Comparison of ENCODE assay signal across 12 mouse cellular contexts in the genomic region with DNA sequence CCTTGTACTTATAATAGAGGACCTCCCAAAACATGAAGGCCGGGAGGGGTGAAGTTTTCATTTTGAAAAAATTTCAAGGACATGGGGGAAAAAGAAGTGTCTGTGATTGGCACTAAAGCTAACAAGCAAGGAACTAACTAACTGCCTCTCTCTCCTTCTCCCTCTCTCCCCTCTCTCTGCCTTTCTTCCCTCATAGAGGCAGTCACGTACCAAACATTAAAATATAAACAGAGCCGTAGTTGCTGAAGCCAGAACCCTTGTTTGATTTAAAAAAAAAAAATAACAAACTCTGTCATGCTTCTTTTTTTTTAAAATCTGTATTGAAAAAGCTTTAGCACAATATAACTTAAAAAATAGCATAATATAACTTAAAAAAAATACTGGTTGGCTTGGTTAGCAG. TPM values are rescaled to one million over a fixed set of nuclear protein-coding genes. Genes with fewer than 3 reads are reported as not detected.
A peak's percentile ranks its signal among the peaks of the same experiment; 100 is the strongest.
DNase-seq lines count a peak whose midpoint lies in the region; ATAC-seq lines count a peak whose summit lies in the region.
"Had no signal": no experiment of that assay in that cellular context is flagged by ENCODE, and none has a peak within 500 bp of the region (broad histone marks: within the 10 kb centered on the region; RNA-seq: fewer than 3 reads in every experiment).

No protein-coding gene starts in this region.

- WGBS in forebrain, embryonic 15.5 days = 43% methylated on average over 3 of the region's 3 CpGs
- WGBS in forebrain, embryonic 11.5 days = 61% methylated on average over 3 of the region's 3 CpGs
- WGBS in lung, embryonic 16.5 days = 27% methylated on average over 3 of the region's 3 CpGs
- 26% methylated on average over 3 of the region's 3 CpGs for WGBS in intestine, embryonic 16.5 days
- WGBS in stomach, embryonic 15.5 days = 21% methylated on average over 3 of the region's 3 CpGs

- H3K27me3 ChIP-seq in forebrain, embryonic 15.5 days = no peaks in the 10 kb centered on the region
- H3K27me3 ChIP-seq in forebrain, embryonic 11.5 days (ENCODE audit: control insufficient read depth, insufficient read depth, low read length) = no peaks in the 10 kb centered on the region
- no peaks in the 10 kb centered on the region for H3K27me3 ChIP-seq in lung, embryonic 16.5 days (ENCODE audit: control insufficient read depth, insufficient read depth, low read depth, low read length)
- H3K27me3 ChIP-seq in intestine, embryonic 16.5 days (replicated peaks; ENCODE audit: control insufficient read depth, insufficient read depth, low read length) = no peaks in the 10 kb centered on the region
- H3K27me3 ChIP-seq in stomach, embryonic 15.5 days (replicated peaks) = no peaks in the 10 kb centered on the region

- no peak overlapping the region for H3K9ac ChIP-seq in forebrain, embryonic 15.5 days (replicated peaks)
- H3K9ac ChIP-seq in forebrain, embryonic 11.5 days (ENCODE audit: low read length) = no peak overlapping the region
- H3K9ac ChIP-seq in lung, embryonic 16.5 days (ENCODE audit: low read length) = no peak overlapping the region; the same call in 1 of the 2 replicates
- H3K9ac ChIP-seq in intestine, embryonic 16.5 days (ENCODE audit: low read depth, low read length) = peak overlapping the region; percentile 53; the same call in 1 of the 2 replicates
- no peak overlapping the region for H3K9ac ChIP-seq in stomach, embryonic 15.5 days

- peak overlapping the region; percentile 39 for H3K4me2 ChIP-seq in forebrain, embryonic 15.5 days (replicated peaks)
- no peak overlapping the region for H3K4me2 ChIP-seq in forebrain, embryonic 11.5 days (ENCODE audit: low read depth, low read length, severe bottlenecking)
- H3K4me2 ChIP-seq in lung, embryonic 16.5 days (ENCODE audit: low read depth, low read length) = peak overlapping the region; percentile 56
- peak overlapping the region; percentile 54; the same call in 1 of the 2 replicates for H3K4me2 ChIP-seq in intestine, embryonic 16.5 days (ENCODE audit: low read depth, low read length)
- H3K4me2 ChIP-seq in stomach, embryonic 15.5 days = peak overlapping the region; percentile 57

- no peak for DNase-seq in forebrain, embryonic 11.5 days (ENCODE audit: low spot score)
- no peak for DNase-seq in lung, postnatal 14 days
- DNase-seq in embryo, embryonic 10.5 days (ENCODE audit: low spot score) = no peak
- no peak for DNase-seq in left cerebral cortex, postnatal 4 days
- DNase-seq: cerebellum, adult 11 months had no signal

- H3K36me3 ChIP-seq in forebrain, embryonic 15.5 days = no peaks in the 10 kb centered on the region
- H3K36me3 ChIP-seq in forebrain, embryonic 11.5 days (ENCODE audit: control insufficient read depth, insufficient read depth, low read length) = no peaks in the 10 kb centered on the region
- H3K36me3 ChIP-seq in lung, embryonic 16.5 days (ENCODE audit: control insufficient read depth, insufficient read depth, low read length) = no peaks in the 10 kb centered on the region
- no peaks in the 10 kb centered on the region for H3K36me3 ChIP-seq in intestine, embryonic 16.5 days (ENCODE audit: control insufficient read depth, insufficient read depth, low read length)
- no peaks in the 10 kb centered on the region; the same call in 1 of the 2 replicates for H3K36me3 ChIP-seq in stomach, embryonic 15.5 days

- peaks cover 68% of the 10 kb centered on the region for H3K4me1 ChIP-seq in forebrain, embryonic 15.5 days
- peaks cover 28% of the 10 kb centered on the region for H3K4me1 ChIP-seq in forebrain, embryonic 11.5 days (replicated peaks; ENCODE audit: control insufficient read depth, insufficient read depth, low read length)
- peaks cover 43% of the 10 kb centered on the region for H3K4me1 ChIP-seq in lung, embryonic 16.5 days (replicated peaks; ENCODE audit: control insufficient read depth, insufficient read depth, low read length)
- H3K4me1 ChIP-seq in intestine, embryonic 16.5 days (ENCODE audit: control insufficient read depth, insufficient read depth, low read length) = peaks cover 21% of the 10 kb centered on the region
- H3K4me1 ChIP-seq in stomach, embryonic 15.5 days = peaks cover 33% of the 10 kb centered on the region
- H3K4me1 ChIP-seq: megakaryocyte, embryonic 14.5 days had no signal

- no peak for ATAC-seq in forebrain, embryonic 15.5 days (replicated peaks)
- ATAC-seq in forebrain, embryonic 11.5 days (replicated peaks; ENCODE audit: low FRiP score) = no peak
- ATAC-seq in lung, embryonic 16.5 days (ENCODE audit: low read depth) = no peak
- ATAC-seq in intestine, embryonic 16.5 days = no peak
- ATAC-seq in stomach, embryonic 15.5 days (ENCODE audit: insufficient read depth, low FRiP score, low read depth) = no peak
- ATAC-seq: inflammation-experienced regulatory T-cells, adult 6 months; Patski had no signal

- H3K27ac ChIP-seq in forebrain, embryonic 15.5 days (replicated peaks) = peak overlapping the region; percentile 77; the same call in 1 of the 2 replicates
- H3K27ac ChIP-seq in forebrain, embryonic 11.5 days (ENCODE audit: low read depth, low read length) = no peak overlapping the region
- peak overlapping the region; percentile 80 for H3K27ac ChIP-seq in lung, embryonic 16.5 days (ENCODE audit: low read length)
- peak overlapping the region; percentile 65 for H3K27ac ChIP-seq in intestine, embryonic 16.5 days (ENCODE audit: low read length)
- H3K27ac ChIP-seq in stomach, embryonic 15.5 days = peak overlapping the region; percentile 68

- H3K9me3 ChIP-seq in forebrain, embryonic 15.5 days = no peaks in the 10 kb centered on the region
- H3K9me3 ChIP-seq in forebrain, embryonic 11.5 days (ENCODE audit: control insufficient read depth, low read length) = no peaks in the 10 kb centered on the region
- no peaks in the 10 kb centered on the region for H3K9me3 ChIP-seq in lung, embryonic 16.5 days (ENCODE audit: control insufficient read depth, low read length)
- H3K9me3 ChIP-seq in intestine, embryonic 16.5 days (ENCODE audit: control insufficient read depth, low read length) = no peaks in the 10 kb centered on the region
- no peaks in the 10 kb centered on the region for H3K9me3 ChIP-seq in stomach, embryonic 15.5 days
- H3K9me3 ChIP-seq: megakaryocyte, embryonic 14.5 days had no signal

- intact Hi-C loops in left cerebral cortex, postnatal 4 days (cut with DNase I) = no loop called here

- no peak overlapping the region for H3K4me3 ChIP-seq in forebrain, embryonic 15.5 days
- H3K4me3 ChIP-seq in forebrain, embryonic 11.5 days (ENCODE audit: low read depth, low read length) = no peak overlapping the region
- H3K4me3 ChIP-seq in lung, embryonic 16.5 days (ENCODE audit: low read length) = no peak overlapping the region
- H3K4me3 ChIP-seq in intestine, embryonic 16.5 days (ENCODE audit: low read length) = peak overlapping the region; percentile 10; the same call in 1 of the 2 replicates
- H3K4me3 ChIP-seq in stomach, embryonic 15.5 days (replicated peaks) = peak overlapping the region; percentile 26; the same call in 1 of the 2 replicates

RNA-seq across cellular contexts. Expression of a gene that starts 10.9 kb away (rescaled TPM):
- polyA plus RNA-seq in forebrain, embryonic 15.5 days (2015; fragmentation: Nextera tagmentation; extraction: Ambion mirVana) = 20.0 and 20.8 TPM in 2 replicates
- polyA plus RNA-seq in forebrain, embryonic 11.5 days (2014; fragmentation: Nextera tagmentation; extraction: Ambion mirVana) = 9.3 and 10.0 TPM in 2 replicates
- 11.5 and 12.1 TPM in 2 replicates for polyA plus RNA-seq in lung, embryonic 16.5 days (2015; fragmentation: Nextera tagmentation; extraction: Ambion mirVana)
- polyA plus RNA-seq in intestine, embryonic 16.5 days (2015; fragmentation: Nextera tagmentation; extraction: Ambion mirVana) = 9.7 and 10.4 TPM in 2 replicates
- polyA plus RNA-seq in stomach, embryonic 15.5 days (2015; fragmentation: Nextera tagmentation; extraction: Ambion mirVana) = 14.3 and 16.2 TPM in 2 replicates
- total RNA-seq in left cerebral cortex, postnatal 4 days (2021) = 10 to 100 TPM; 62.3 to 64.5 TPM

Comparison
In these comparisons a context has a peak if more than half of its experiments do, and no peak if none do; other contexts are left out.
1. H3K4me3 ChIP-seq: peak in intestine, embryonic 16.5 days (single experiment) and stomach, embryonic 15.5 days (single experiment); none in forebrain, embryonic 15.5 days (single experiment), forebrain, embryonic 11.5 days (single experiment) and lung, embryonic 16.5 days (single experiment).